Mouse (Mus musculus) B cell, adult 2 months (primary cell): ENCODE measurements at regions not wholly inside any gene's neighbourhood (a gene's known extent, or its start where the extent isn't known, plus 50 kb on each side); places are given as distances from the start of the nearest gene placed in this dataset.

Experiments
- DNase-seq, 2 experiments: peaks; one replicate each; pipeline ENCODE4 v3.0.0; 2022

- DNase-seq: no peak
Observed at GRCm38 (mm10) chr6:98597612-98598011, 255.1 kb upstream of the Gm765 start.

DNA sequence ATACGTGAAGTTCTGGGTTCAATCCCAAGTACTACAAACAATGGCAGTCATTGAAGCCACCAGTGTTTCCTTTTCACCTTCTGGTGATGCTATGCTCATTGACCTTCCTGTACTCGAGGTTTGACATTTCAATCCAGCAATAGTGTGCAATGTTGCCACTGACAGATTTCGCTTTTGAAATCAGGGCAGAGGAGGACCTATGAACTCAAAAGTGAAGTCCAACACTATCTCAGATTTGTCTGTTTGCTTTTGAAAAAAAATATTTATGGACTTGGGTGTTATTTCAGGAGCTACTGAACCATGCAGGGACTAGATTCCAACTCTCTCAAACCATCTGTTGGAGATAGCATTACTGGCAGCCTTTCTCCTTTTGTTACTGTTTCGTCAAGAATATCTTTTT is 248.4 kb upstream of the Gm765 start:
- DNase-seq: no peak

GRCm38 (mm10) chr6:98588979-98589378 is 246.4 kb upstream of the Gm765 start:
- DNase-seq: no peak

- DNase-seq: no peak
Observed at GRCm38 (mm10) chr6:98584541-98584940, 242.0 kb upstream of the Gm765 start.

DNA sequence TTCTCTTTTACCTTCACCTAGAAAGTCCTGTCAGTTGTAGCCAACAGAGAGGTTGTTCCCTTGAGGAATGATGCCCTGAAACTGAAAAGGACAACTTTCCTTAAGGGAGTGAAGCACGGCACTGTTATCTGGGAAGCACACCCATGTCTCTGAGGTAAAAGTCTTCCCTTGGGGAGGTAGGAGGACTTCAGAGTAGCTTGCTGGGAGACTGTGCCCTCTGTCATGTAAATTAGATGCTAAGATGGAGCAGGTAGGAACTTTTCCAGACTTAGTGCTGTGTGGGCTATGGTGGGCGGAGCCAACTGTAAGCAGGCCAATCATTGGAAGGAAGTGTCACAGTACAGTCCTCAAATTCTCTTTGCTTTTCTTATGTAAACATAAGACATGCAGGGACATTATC is 240.3 kb upstream of the Gm765 start:
- no peak for DNase-seq

DNA sequence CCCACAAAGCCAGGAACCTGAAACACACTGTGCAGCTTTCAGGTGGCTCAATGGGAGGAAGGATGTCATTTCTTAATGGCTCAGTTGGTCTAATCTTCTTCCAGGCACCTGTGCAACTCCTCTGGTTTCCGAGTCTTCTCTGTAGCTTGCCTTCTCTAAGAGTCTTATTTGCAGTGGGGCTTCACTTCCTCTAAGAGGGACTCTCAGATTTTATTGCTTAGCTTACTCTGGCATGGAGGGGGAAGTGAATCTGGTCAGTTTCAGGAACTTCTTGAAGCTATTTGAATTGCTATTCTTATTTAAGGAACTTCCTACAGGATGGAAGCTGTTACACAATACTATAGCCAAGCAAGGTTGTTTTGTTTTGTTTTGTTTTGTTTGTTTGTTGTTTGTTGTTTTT is 232.7 kb upstream of the Gm765 start:
- DNase-seq: no peak

GRCm38 (mm10) chr6:98555702-98556101 is 213.1 kb upstream of the Gm765 start:
- no peak for DNase-seq

GRCm38 (mm10) chr6:98553922-98554321 is 211.4 kb upstream of the Gm765 start:
- no peak for DNase-seq

DNA sequence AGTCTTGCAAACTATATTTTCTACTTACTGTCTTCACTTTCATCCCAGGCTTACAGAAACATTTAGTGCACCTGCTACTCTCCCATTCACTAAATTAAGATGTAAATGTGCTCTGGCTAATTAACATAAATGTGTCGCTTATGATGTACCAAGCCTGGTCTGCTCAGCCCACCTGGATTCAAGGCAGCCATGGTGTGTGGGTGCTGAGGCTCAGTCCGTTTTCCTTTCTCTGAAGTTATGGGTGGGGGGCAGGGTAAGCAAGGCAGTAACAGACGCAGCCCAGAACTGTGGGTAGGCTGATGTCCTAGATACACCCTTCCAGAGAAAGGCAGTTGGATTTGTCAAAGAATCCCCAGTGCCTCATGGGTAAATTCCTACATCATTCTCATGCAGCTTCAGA is 209.2 kb upstream of the Gm765 start:
- no peak for DNase-seq

DNA sequence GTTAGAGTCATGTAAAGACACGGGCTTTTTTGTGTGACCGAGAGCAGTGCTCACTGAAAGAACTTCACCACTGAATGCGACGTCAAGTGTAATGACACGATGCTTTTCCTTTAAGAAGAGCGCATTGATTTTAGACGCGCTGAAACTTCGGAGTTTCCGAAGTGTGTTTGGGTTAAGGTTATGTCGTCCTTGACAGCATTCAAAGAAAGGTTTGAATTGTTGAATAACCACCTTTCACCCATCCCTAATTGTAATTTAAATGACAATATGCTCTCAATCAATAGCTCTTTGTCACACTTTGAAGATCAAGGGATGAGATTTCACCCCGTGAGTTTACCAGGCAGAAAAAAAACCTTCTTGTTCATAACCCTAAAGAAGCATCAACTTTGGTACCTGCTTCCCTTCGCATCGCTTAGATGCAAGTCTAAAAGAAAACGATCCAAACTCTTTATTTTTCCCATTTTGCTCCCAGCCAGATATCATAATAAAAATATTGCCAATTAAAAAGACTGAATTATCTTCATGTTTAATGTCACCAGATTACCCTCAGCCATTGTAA is 184.4 kb upstream of the Gm765 start:
- DNase-seq: no peak

- DNase-seq: peak; percentile 63
Observed at GRCm38 (mm10) chr6:98525286-98525685, 182.7 kb upstream of the Gm765 start.

- no peak for DNase-seq
Observed at GRCm38 (mm10) chr6:98524659-98525058, 182.1 kb upstream of the Gm765 start.

DNA sequence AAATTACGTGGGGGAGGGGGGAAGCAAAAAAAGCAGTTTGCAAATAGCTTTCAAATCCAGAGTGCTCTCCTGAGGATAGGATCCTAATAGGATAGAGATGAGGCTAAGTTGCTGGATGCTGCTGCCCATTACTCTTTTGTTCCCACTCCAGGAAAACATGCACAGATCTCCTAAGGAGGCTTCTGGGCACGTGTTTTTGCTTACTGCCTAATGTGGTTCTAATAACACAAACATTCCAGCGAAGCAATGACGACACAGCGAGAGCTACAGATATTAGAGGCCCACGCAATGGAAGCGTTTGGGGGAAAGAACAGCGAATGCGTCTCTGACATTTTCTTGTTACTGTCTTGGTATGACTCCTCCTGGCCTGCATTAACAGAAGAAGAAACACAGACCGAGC is 179.0 kb upstream of the Gm765 start:
- DNase-seq: no peak

- no peak for DNase-seq
Observed at GRCm38 (mm10) chr6:98514826-98515225, 172.3 kb upstream of the Gm765 start.

- no peak for DNase-seq
Observed at GRCm38 (mm10) chr6:98514376-98514775, 171.8 kb upstream of the Gm765 start.

- DNase-seq: no peak
Observed at GRCm38 (mm10) chr6:98513217-98513616, 170.7 kb upstream of the Gm765 start.

GRCm38 (mm10) chr6:98502726-98503125 is 160.2 kb upstream of the Gm765 start:
- DNase-seq: no peak

DNA sequence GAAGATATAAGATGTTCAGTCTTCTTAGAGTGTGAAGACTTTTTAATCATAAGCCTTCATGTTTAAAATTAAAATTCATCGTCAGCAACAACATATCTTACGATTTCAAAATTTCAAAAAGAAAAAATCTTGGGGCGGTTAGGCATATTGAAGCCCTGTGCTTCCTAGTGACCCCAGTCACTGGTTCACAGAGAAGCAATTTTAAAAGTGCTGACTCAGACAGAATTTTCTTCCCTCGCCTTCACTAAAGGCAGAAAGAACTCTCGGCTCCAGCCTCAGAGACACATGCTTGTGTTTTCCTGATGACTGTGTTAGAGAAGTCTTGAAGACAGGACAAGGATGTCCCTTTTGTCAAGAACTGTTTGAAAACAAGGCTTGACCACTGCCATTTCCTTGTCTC is 157.2 kb upstream of the Gm765 start:
- no peak for DNase-seq

DNA sequence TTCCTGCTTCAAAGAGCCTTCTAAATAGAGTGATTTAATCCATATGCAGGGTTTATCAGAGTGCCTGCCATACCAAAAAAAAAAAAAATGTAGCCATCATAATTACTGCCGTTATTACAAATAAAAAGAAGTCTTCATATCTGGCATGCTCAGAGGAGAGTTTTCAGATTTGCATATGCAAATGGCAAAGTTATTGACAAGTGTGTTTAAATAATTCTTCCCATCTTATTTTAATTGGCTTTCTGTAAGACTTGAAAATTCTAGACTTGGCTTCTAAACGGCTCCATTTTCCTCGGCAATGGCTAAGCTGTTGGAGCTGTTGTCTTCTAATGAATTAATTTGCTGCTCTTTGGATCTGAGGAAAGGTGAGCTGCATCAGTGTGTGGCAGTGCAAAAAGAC is 144.1 kb upstream of the Gm765 start:
- DNase-seq: no peak

DNA sequence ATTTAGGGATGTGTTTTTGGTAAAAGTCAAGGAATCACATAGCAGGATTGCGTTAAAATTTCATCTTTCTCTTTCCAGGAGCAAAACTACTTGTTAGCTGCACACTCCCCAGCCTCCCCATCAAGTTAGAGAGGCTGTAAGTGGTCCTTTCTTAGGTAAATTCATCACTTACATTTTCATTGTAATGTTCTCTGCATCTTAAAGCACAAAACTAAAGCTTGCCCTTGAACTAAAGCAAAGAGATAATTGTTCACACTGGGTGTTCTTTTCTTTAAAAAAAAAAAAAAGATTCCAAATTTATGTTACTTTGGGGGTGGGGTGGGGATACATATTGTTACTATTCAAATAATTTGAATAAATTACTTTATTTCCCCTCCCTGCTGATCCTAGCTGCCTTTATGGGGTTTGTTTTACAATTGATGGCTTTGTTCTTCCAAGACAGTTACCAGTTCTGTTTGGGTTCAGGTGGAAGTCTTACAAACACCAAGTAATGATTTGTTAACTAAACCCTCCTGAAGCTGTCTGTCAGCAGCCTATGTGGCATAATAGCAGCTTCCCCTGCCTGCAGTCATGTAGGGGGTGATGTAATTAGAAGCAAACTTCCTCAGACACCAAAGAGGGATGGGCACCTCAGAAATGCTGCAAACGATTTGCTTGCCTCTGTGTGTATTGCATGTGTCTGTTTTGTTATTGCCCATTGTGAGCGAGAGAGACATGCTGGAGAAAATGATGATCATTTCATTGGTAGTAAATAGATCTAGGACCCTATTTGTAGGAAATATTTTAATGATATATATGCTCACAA is 141.0 kb upstream of the Gm765 start:
- DNase-seq: no peak

GRCm38 (mm10) chr6:98482319-98482718 is 139.8 kb upstream of the Gm765 start:
- no peak for DNase-seq

DNA sequence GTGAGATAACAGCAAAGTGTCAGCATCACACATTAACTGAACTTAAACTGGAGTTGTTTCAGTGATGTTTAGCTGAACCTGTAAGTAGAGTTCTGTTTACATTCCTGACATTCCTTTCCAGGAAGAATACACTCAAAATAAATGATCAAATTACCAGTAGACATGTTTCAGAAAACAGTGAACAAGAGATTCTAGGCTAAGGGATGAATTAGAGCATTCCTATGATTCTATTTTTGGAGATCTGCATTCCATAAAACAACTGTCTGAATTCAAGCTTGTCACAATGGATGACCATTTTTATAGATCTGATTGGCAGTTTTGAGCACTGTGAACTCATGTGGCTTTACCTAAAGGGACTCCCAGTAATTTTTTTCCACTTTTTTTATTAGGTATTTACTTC is 125.0 kb upstream of the Gm765 start:
- DNase-seq: no peak

GRCm38 (mm10) chr6:98452277-98452676 is 109.7 kb upstream of the Gm765 start:
- DNase-seq: no peak

- DNase-seq: no peak
Observed at GRCm38 (mm10) chr6:98435676-98436075, 93.1 kb upstream of the Gm765 start.

GRCm38 (mm10) chr6:98433286-98433685 is 90.7 kb upstream of the Gm765 start:
- no peak for DNase-seq
